Mouse (Mus musculus): ENCODE measurements around the gene Znhit2. TPM values are rescaled to one million over a fixed set of nuclear protein-coding genes. Genes with fewer than 3 reads are reported as not detected.
"Not testable (repeated sequence)": the region's sequence is repeated elsewhere in the genome, so short reads cannot be mapped to it uniquely, and the experiment has no call there.

The Znhit2 gene
- polyA plus RNA-seq, 1 experiment from 2014 or later, result 31.5 TPM

DNA sequence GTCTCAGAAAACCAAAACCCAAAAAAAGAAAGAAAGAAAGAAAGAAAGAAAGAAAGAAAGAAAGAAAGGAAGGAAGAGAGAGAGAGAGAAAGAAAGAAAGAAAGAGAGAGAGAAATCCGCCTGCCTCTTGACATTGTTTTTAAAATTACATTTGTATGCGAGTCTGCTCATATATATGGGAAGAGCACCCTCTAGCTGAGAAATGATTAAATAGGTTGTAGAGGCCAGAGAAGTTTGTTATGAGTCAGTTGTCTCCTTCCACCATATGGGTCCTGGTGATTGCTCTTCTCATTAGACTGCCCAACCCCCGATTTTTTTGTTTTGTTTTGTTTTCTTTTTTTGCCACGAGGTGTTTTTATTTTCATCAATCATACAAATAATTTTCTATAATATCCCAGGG lies 16.9 kb upstream of the Znhit2 start:
- H3K27me3 ChIP-seq (replicated peaks; ENCODE audit: control insufficient read depth, insufficient read depth, low read length); H3K4me2 ChIP-seq (ENCODE audit: low read length); H3K4me3 ChIP-seq (ENCODE audit: low read length); H3K27ac ChIP-seq (ENCODE audit: low read depth, low read length); H3K36me3 ChIP-seq (ENCODE audit: control insufficient read depth, insufficient read depth, low read length); ATAC-seq; H3K9ac ChIP-seq (ENCODE audit: low read depth, low read length); H3K9me3 ChIP-seq (ENCODE audit: control insufficient read depth, low read length): not testable (repeated sequence)
- 63% methylated on average over 4 of the region's 4 CpGs for WGBS
- peaks cover 21% of the 10 kb centered on the region for H3K4me1 ChIP-seq (ENCODE audit: control insufficient read depth, insufficient read depth, low read depth, low read length)

DNA sequence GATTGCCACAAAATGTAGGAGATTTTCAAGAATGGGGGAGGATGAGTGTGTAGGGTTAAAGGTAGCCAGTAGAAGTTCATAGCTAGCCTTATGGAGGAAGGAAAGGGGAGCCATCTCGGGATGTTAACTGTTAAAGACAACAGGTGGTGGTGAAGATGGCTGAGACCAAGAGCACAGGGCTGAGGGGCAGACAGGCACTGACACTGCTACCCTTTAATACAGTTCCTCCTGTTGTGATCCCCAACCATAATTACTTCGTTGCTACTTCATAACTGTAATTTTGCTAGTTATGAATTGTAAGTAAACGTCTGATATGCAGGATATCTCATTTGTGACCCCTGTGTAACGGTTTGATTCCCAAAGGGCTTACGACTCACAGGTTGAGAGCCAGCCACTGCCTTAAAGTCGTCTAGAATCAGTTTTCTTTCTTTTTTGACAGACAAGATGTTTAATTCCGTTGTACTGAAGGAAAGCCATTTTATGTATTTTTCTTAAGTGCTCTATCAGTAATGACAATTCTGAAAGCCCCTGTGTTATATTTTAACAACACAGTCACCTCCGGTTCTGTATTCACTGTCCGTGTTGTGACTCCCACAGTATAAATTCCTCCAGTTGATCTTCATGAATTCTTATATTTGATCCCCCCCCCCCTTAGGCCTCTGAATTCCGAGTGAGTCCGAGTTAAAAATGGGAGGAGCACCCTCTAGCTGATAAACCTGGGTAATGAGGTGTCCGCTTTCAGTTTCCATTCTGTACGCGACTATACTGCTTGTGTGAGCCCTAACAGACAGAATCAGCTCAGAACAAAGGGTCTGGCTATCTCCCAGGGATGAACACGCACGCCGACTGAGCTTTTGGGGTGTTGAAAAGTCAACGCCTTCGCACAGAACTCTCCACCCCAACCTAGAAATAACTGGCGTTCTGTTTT lies 15.4 kb upstream of the Znhit2 start:
- H3K4me2 ChIP-seq (ENCODE audit: low read length), result peak overlapping the region; percentile 86
- peaks cover 21% of the 10 kb centered on the region for H3K4me1 ChIP-seq (ENCODE audit: control insufficient read depth, insufficient read depth, low read depth, low read length)
- 16% methylated on average over 20 of the region's 20 CpGs for WGBS
- H3K27me3 ChIP-seq (replicated peaks; ENCODE audit: control insufficient read depth, insufficient read depth, low read length), result no peaks in the 10 kb centered on the region
- H3K4me3 ChIP-seq (ENCODE audit: low read length), result peak overlapping the region; percentile 90
- peak overlapping the region; percentile 99 for H3K27ac ChIP-seq (ENCODE audit: low read depth, low read length)
- H3K9me3 ChIP-seq (ENCODE audit: control insufficient read depth, low read length), result no peaks in the 10 kb centered on the region
- peak overlapping the region; percentile 91 for H3K9ac ChIP-seq (ENCODE audit: low read depth, low read length)
- H3K36me3 ChIP-seq (ENCODE audit: control insufficient read depth, insufficient read depth, low read length), result peaks cover 18% of the 10 kb centered on the region
- peak; percentile 54 for ATAC-seq

DNA sequence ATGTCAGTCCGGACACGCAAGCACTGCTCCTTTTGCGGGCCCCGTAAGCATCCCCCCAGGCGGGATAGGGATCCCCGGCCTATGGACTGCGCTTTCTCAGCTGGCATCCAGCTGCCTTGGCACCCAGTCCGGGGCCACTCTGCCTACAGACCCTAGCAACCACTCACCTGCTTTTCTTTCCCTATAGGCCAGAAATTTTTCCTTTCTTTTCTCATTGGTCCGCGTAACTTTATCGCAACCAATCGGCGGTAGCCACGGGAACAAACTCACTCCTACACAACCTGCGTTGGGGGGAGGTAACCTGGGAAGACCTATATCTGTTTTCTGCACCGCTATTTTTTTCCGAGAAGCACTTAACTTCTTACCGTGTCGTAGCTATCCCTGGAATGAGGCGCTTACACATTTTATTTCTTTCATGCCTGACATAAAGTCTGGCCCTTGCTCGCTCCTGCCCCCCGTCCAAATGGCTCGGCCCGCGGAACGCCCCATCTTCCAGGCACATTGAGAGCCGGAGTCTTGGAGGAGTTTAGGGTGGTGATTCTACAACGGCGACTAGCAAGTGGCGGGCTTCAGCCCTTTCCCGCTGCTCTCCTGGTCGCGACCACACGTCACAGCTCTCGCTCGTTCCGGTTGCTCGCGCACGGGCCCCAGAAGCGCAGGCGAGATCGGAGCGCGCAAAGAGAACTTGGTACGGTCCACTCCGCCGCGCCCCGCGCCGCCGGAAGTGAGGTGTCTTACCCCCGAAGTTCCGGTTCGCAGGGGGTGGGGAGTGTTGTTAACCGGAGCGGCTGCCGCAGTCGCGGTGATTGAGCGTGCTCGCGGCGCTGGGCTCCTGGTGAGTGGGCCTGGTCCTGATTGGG lies 14.5 kb upstream of the Znhit2 start, which contains the start of gene Syvn1:
TSS of gene Syvn1 (plus strand) at position 283 of the 860 bp plus-strand sequence.
- peak within 1 kb of the TSS; percentile 86 for H3K4me2 ChIP-seq (ENCODE audit: low read length)
- WGBS, result under 1% methylated on average over 65 of the region's 65 CpGs
- H3K36me3 ChIP-seq (ENCODE audit: control insufficient read depth, insufficient read depth, low read length), result peaks cover 27% of the 10 kb centered on the region
- H3K9me3 ChIP-seq (ENCODE audit: control insufficient read depth, low read length), result no peaks in the 10 kb centered on the region
- H3K4me1 ChIP-seq (ENCODE audit: control insufficient read depth, insufficient read depth, low read depth, low read length), result peaks cover 21% of the 10 kb centered on the region
- H3K9ac ChIP-seq (ENCODE audit: low read depth, low read length), result peak within 1 kb of the TSS; percentile 91
- H3K27me3 ChIP-seq (replicated peaks; ENCODE audit: control insufficient read depth, insufficient read depth, low read length), result no peaks in the 10 kb centered on the region
- H3K27ac ChIP-seq (ENCODE audit: low read depth, low read length), result peak within 1 kb of the TSS; percentile 99
- ATAC-seq, result peak; percentile 92
- H3K4me3 ChIP-seq (ENCODE audit: low read length), result peak within 1 kb of the TSS; percentile 90

DNA sequence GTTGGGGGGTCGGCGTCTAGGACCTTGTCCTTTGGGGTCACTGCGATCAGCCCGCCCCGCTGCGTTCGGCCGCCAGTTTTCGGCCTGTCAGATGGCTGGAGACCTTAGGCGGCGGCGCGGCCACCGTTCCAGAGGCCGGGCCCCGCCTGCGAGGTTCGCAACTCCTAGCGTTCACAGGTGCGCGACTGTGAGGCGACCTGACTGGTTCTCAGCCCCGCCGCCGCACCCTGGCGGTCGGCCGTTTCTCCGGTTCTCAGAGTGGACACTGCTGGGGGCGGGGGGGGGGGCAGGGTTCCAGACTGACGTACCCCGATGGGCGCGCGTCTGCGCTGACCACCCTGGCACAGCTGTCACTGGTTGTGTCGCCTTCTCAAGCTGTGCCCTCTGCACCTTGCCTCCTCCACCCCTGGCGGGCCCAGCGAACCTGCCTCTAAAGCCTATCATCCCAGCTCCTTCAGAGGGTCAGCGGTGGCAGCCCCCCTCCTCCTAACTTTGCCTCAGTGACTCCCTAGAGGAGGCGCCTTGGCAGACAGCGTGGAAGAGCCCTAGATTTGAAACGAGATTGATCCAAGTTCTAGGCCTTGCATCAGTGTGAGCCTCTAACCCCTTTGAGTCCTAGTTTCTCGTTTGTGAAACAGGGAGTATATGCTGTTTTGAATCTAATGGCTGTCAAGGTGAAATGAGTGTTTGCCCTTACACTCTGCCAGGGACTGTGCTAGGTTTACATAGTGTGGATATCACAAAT lies 13.7 kb upstream of the Znhit2 start:
- WGBS, result 1% methylated on average over 37 of the region's 44 CpGs

DNA sequence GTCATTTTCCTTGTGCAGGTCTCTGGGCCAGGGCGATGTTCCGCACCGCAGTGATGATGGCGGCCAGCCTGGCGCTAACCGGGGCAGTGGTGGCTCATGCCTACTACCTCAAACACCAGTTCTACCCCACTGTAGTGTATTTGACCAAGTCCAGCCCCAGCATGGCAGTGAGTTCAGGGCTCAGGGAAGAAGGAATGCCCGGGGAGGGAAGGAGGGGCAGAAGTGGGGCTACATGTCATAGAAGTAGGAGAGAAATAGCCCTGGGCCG lies 13.2 kb upstream of the Znhit2 start:
- Histone ChIP-seq H3K27me3 (replicated peaks; ENCODE audit: control insufficient read depth, insufficient read depth, low read length) (no peaks in the 10 kb centered on the region), H3K4me3 (ENCODE audit: low read length) (peak overlapping the region; percentile 90), H3K4me1 (ENCODE audit: control insufficient read depth, insufficient read depth, low read depth, low read length) (peaks cover 21% of the 10 kb centered on the region), H3K9me3 (ENCODE audit: control insufficient read depth, low read length) (no peaks in the 10 kb centered on the region), H3K27ac (ENCODE audit: low read depth, low read length) (no peak overlapping the region), H3K9ac (ENCODE audit: low read depth, low read length) (peak overlapping the region; percentile 91), H3K4me2 (ENCODE audit: low read length) (peak overlapping the region; percentile 86), H3K36me3 (ENCODE audit: control insufficient read depth, insufficient read depth, low read length) (peaks cover 39% of the 10 kb centered on the region)
- no peak for ATAC-seq
- WGBS, result 92% methylated on average over 8 of the region's 8 CpGs

More for the DNA sequence above, 13.7 kb upstream of the Znhit2 start:
- Histone ChIP-seq H3K4me3 (ENCODE audit: low read length) (peak overlapping the region; percentile 90), H3K27me3 (replicated peaks; ENCODE audit: control insufficient read depth, insufficient read depth, low read length) (no peaks in the 10 kb centered on the region), H3K27ac (ENCODE audit: low read depth, low read length) (peak overlapping the region; percentile 99), H3K36me3 (ENCODE audit: control insufficient read depth, insufficient read depth, low read length) (peaks cover 34% of the 10 kb centered on the region), H3K9me3 (ENCODE audit: control insufficient read depth, low read length) (no peaks in the 10 kb centered on the region), H3K9ac (ENCODE audit: low read depth, low read length) (peak overlapping the region; percentile 91), H3K4me1 (ENCODE audit: control insufficient read depth, insufficient read depth, low read depth, low read length) (peaks cover 21% of the 10 kb centered on the region), H3K4me2 (ENCODE audit: low read length) (peak overlapping the region; percentile 86)
- peak; percentile 12 for ATAC-seq

DNA sequence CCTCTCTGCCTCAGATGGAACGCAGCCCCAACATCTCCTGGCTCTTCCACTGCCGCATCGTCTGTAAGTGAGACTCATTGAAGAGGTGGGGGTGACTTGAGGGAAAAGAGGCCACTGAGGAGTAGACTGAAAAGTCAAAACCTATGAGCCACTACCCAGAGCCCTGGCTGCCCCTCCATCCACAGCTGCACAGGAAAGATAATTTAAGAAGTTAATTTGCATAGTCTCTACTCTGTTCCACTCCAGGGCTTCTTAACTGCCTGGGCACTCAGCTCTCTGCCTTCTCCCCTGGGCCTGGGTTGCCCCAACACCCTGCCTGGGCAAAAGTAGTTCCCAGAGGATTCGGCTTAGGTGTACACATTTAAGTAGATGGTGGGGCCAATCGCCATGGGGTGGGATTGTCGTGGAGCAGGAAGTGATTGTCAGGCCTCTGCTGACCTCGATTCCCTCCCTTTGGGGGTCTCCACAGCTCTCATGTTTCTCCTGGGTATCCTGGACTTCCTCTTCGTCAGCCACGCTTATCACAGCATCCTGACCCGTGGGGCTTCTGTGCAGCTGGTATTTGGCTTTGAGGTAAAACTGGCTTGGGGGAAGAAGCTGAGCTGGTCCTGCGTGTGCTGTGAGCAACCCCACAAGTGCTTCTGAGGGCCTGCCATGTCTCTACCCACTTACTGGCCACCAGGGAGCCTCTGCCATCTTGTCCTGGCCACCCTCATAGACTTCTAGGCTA lies 12.1 kb upstream of the Znhit2 start:
- peaks cover 21% of the 10 kb centered on the region for H3K4me1 ChIP-seq (ENCODE audit: control insufficient read depth, insufficient read depth, low read depth, low read length)
- 87% methylated on average over 11 of the region's 11 CpGs for WGBS

DNA sequence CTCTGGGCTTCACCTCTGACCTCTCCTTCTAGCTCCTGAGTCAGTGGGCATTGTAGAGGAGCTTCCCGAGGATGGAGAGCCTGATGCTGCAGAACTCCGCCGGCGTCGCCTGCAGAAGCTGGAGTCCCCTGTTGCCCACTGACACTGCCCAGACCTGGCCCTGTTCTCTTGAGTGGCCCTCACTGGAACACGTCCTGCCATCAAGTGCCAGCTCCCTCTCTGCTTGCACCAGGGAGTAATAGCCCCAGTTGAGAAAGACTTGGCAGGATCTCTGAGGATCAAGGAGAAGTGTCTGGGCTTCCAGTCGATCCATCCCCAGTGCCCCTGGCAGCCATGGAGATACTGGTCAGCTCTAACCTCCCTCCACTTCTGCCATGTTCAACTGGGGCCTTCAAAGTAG lies 8.5 kb upstream of the Znhit2 start:
- no peak for ATAC-seq
- no peak overlapping the region for H3K4me2 ChIP-seq (ENCODE audit: low read length)
- WGBS, result 86% methylated on average over 7 of the region's 7 CpGs

More for the DNA sequence above, 12.1 kb upstream of the Znhit2 start:
- H3K27me3 ChIP-seq (replicated peaks; ENCODE audit: control insufficient read depth, insufficient read depth, low read length), result no peaks in the 10 kb centered on the region
- no peak overlapping the region for H3K27ac ChIP-seq (ENCODE audit: low read depth, low read length)
- no peaks in the 10 kb centered on the region for H3K9me3 ChIP-seq (ENCODE audit: control insufficient read depth, low read length)
- no peak overlapping the region for H3K4me3 ChIP-seq (ENCODE audit: low read length)
- H3K4me2 ChIP-seq (ENCODE audit: low read length), result no peak overlapping the region
- ATAC-seq, result no peak
- H3K36me3 ChIP-seq (ENCODE audit: control insufficient read depth, insufficient read depth, low read length), result peaks cover 47% of the 10 kb centered on the region
- H3K9ac ChIP-seq (ENCODE audit: low read depth, low read length), result no peak overlapping the region

DNA sequence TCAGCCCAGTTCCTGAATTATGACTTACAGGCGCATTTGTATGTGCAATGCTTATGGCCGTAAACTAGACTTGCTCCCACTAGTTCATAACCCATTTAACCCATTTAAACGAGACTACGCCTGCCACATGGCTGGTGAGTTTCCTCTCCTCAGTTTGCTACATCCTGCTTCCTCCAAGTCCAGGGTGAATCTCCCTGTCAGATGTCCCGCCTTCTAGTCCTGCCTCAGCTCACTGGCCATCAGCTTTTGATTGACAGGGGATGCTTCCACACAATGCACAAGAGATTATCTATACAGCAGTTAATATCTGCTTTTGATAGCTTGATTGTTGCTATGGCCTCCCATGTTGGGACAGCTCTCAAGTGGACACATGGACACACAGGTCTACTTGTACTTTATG lies 6.7 kb upstream of the Znhit2 start:
- Histone ChIP-seq H3K4me3 (ENCODE audit: low read length) (no peak overlapping the region), H3K4me1 (ENCODE audit: control insufficient read depth, insufficient read depth, low read depth, low read length) (peaks cover 17% of the 10 kb centered on the region), H3K27me3 (replicated peaks; ENCODE audit: control insufficient read depth, insufficient read depth, low read length) (no peaks in the 10 kb centered on the region), H3K9me3 (ENCODE audit: control insufficient read depth, low read length) (no peaks in the 10 kb centered on the region), H3K27ac (ENCODE audit: low read depth, low read length) (no peak overlapping the region), H3K9ac (ENCODE audit: low read depth, low read length) (no peak overlapping the region), H3K4me2 (ENCODE audit: low read length) (no peak overlapping the region), H3K36me3 (ENCODE audit: control insufficient read depth, insufficient read depth, low read length) (peaks cover 51% of the 10 kb centered on the region)
- no peak for ATAC-seq
- 94% methylated on average over 5 of the region's 5 CpGs for WGBS

More for the DNA sequence above, 8.5 kb upstream of the Znhit2 start:
- Histone ChIP-seq H3K9ac (ENCODE audit: low read depth, low read length) (no peak overlapping the region), H3K27me3 (replicated peaks; ENCODE audit: control insufficient read depth, insufficient read depth, low read length) (no peaks in the 10 kb centered on the region), H3K36me3 (ENCODE audit: control insufficient read depth, insufficient read depth, low read length) (peaks cover 59% of the 10 kb centered on the region), H3K27ac (ENCODE audit: low read depth, low read length) (no peak overlapping the region), H3K4me1 (ENCODE audit: control insufficient read depth, insufficient read depth, low read depth, low read length) (peaks cover 24% of the 10 kb centered on the region), H3K9me3 (ENCODE audit: control insufficient read depth, low read length) (no peaks in the 10 kb centered on the region), H3K4me3 (ENCODE audit: low read length) (no peak overlapping the region)
